Mouse (Mus musculus) MEL-GATA-1-ER (cell line): ENCODE data around the gene Sh3pxd2a.

Experiments
- DNase-seq: peaks from one replicate; pipeline ENCODE4 v3.0.0-alpha.2; 2012; ENCODE audit warnings: low read depth; ENCODE audit errors: extremely low read depth

Sh3pxd2a gene

DNA sequence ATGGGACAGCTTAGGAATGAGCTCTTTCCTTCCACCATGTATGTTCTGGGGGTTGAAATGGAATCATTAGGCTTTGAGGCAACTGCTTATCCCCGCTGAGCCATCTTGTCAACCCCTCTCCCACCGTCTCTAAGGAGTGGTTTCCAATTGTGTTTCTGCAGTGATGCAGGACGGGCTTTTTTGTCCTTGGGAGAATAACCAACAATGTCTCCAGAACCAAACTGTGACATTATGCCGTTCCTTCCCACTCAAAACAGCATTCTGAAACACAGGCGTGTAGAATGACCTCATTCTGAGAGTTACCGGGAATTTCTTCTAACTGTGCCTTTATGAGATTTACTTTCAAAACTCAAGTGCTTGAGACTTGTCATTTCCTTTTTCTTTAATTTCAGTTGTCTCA, 28.2 kb upstream of the Sh3pxd2a start:
- no peak for DNase-seq

DNA sequence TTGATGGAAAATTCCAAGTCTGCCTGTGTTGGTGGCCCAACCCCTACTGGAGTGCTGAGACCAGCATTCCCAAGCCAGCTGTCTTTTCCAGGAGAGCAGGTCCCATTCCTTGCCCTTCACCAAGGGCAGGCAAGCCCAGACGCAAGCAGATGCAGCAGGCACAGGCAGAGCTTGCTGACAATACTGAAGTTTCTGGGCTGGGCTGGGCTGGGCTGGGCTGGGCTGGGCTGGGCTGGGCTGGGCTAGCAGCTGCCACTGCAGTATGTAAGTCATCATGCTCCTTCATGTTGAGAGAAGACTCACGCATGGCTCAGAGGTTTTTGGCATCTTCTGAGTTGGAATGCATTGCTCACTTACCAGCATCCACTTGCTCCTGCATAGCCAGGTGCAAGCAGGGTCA, 27.7 kb upstream of the Sh3pxd2a start:
- no peak for DNase-seq

DNA sequence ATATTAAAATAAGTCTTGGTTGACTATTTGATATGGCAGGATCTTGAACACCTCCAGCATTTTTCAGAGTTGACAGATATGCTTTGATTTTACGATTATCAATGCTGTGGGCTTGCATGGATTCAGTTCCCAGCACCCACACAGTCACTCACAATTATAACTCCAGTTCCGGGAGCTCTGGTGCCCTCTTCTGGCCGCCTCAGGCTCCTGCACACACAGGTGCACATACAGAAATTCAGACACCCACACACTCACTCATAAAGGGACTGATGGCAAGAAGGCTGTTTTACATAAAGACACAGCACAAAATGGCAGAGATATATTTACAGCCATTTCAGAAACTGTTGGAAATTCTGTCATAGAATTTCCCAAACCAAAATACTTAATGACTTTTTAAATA, 25.0 kb upstream of the Sh3pxd2a start:
- no peak for DNase-seq

DNA sequence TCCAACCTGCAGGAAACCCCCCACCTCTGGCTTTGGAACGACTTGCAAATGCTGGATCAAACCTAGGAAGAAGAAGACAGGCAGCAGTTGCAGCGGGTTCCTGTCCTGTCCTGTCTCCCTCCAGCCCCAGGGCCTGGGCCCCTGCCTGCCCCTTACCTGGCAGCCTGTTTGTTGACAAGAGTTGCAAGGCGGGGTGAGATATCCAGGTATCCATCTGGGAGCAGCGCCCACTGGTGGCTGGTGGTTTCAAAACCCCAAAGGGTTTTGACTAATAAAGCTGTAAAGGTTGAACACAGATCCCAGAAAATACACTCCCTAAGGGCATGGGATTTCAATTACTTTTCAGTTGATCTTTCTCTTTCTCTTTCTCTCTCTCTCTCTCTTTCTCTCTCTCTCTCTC, 24.0 kb upstream of the Sh3pxd2a start:
- DNase-seq = no peak

DNA sequence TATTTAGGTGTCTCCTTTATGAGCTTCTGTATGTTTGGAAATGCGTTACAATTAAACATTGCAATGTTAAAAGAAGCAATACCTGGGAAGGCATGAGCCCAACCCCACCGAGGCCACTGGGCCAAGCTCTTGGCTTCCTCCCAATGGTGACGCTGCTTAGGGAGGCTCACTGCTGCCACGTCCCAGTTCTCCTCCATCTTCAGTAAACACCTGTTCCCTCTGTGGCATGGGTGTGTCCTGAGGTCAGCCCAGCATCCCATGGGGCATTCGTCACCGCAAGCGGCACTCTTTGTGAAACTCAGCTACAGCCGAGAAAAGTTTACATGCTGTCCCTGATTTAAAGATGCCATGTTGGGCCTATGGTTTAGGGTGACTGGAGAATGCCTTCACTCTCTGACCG, 23.4 kb upstream of the Sh3pxd2a start:
- DNase-seq = no peak

DNA sequence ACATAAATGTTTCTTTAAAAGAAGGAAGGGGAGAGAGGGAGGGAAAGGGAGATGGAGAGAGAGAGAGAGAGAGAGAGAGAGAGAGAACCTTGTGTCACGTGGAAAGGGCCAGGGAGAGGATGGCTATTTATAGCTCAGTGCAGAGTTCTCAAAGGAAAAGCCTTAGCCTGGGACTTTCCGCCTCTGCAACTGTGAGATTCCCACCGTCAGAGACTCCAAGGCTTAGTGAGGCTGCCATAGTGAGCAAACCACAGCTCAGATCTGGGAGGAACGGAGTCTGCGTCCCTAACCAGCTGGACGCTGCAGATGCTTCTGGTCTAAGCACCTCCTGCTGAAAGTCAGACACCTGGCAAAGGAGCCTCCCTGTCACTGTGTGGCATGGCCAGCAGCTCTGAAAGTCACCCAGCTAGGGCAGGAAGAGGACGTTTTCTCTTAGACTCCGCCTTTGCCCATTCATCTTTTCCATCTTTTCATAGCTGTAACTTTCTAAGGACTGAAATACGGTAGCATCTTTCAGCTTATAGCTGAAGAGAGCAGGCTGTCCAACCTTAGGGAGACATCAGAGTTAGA, 21.9 kb upstream of the Sh3pxd2a start:
- DNase-seq = no peak

DNA sequence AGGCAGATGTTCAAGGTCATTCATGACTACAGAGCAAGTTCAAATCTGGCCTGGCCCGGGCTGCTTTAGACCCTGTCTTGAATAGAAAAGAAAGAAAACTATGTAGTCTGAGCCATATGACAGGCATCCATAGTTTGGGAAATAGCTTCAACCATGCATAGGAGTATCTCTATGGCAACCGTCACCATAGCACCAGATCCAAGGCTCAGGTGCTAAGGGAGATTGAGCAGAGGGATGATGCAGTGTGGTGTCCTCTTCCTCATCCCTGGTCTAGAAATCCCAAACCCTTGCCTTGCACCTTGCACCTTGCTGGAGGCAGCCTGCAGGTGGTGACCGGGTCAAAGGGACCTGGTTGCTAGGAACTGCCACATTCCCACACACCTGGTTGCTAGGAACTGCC, 19.9 kb upstream of the Sh3pxd2a start:
- no peak for DNase-seq

DNA sequence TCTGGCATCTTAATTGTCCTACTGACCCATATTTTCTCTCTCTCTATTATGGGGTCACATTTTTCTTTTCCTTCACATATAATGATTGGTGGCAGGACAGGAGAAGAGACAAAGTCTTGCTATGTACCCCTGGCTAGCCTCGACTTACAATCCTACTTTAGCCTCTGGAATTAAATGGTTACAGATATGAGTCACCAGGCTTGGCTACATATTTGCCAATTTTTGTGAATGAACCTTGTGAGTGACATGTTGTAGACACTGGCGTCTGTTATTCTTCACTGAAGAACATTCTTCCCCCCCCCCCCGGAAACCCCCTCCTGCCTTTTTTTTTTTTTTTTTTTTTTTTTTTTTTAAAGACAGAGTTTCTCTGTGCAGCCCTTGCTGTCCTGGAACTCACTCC, 19.1 kb upstream of the Sh3pxd2a start:
- DNase-seq = no peak

DNA sequence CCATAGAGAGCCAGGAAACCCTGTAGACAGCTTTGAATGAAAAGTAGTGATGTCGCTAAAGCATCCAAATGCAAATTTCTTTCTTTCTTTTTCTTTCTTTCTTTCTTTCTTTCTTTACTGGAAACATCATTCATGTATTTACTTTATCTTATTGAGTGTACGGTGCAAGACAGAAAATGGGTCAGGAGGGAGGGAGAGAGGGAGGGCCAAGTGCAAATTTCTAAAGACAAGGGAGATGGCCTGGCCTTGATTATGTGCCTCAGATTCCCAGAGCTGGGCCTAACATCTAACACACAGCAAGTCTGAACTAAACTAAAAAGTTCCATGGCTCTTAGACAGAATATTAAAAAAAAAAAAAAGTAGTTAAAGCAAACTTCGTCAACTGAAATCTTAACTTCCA, 9.3 kb upstream of the Sh3pxd2a start:
- no peak for DNase-seq

DNA sequence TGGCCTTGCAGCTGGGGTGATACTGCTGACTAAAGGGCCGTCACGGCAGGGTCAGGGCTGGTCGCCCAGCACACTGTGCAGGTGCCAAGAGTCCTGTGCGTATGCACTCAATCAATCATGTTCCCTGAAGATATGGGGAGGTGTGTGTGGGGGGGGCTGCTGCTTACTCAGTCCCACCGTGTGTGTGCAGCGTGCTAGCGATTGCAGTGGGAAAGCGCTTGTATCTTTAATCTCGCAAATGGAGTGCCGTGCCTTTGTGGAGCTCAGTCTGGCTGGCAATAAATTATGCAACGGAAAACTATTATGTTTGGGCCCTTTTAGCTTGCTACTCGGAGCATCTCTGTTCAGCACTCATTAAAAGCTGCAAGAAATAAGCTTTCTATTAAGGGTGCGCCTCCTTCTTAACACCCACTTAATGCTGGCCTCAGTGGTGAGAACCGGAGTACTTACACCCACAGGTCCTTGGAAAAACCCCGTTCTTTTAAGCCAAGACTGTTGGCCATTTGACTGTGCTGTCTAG, 8.7 kb upstream of the Sh3pxd2a start:
- DNase-seq = no peak

DNA sequence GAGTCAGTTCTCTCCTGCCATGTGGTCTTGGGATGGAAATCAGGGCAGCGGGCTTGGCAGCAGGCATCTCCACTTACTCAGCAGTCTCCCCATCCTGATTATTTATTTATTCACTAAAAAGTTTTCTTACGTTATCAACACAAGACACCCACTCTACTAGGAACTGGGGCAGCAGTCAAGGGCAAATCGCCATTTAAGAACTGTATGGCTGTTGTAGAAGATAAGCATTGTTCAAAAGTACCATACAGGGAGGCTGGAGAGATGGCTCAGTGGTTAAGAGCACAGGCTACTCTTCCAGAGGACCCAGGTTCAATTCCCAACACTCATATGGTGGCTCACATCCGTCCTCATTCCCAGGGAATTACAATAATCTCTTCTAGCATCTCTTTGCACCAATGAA, 7.6 kb upstream of the Sh3pxd2a start:
- DNase-seq = no peak

DNA sequence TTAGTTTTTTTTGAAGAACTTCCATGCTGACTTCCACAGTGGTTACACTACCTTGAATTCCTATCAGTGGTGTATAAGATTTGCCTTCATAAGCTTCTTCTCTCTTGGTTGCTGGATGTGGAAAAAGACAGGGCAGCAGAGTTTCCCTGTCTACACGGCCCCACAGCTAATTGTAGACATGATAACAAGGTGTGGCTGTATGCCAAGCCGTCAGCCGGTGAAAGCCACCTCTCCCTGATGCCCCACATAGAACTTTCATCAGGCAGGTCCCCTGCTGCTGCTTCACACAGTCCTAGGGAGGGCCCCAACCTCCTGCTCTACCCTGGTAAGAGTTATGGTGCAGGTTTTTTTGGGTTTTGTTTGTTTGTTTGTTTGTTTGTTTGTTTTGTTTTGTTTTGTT, 4.5 kb upstream of the Sh3pxd2a start:
- DNase-seq = no peak

DNA sequence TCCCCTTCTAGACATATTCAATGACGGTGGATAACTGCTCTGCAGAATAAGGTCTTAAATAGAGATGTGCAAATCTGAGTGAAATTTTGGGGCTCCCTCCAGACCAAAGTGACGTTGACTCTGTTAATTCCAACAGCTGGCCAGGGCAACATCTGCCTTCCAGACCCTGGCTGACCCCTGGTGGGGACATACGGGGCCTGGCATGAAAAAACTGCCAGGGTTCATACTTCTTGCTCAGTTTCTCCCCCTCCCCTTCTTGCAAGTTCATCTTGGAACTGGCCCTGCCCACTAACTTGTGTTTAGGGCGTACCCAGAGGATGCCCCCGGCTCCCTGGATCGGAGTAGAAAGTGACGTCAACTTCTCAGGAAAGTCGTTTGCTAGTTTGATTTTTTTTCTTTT, 2.6 kb upstream of the Sh3pxd2a start:
- no peak for DNase-seq

DNA sequence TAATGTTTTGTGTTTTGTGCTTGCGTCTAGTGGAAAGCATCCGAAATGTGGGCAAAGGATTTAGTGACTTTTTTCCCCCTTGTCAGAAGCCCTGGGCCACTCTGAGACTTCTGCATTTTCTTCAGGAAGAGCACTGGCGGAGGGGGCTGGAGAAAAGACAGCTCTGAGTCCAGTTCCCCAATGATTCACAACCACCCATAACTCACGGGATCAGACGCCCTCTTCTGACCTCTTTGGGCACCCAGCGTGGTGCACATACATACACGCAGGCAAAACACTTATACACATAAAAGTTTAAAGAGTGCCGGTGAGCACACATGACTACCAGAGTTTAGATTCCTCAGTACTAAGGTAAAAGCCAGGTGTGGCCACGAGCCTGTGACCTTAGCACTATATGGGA, 1.3 kb upstream of the Sh3pxd2a start:
- no peak for DNase-seq

DNA sequence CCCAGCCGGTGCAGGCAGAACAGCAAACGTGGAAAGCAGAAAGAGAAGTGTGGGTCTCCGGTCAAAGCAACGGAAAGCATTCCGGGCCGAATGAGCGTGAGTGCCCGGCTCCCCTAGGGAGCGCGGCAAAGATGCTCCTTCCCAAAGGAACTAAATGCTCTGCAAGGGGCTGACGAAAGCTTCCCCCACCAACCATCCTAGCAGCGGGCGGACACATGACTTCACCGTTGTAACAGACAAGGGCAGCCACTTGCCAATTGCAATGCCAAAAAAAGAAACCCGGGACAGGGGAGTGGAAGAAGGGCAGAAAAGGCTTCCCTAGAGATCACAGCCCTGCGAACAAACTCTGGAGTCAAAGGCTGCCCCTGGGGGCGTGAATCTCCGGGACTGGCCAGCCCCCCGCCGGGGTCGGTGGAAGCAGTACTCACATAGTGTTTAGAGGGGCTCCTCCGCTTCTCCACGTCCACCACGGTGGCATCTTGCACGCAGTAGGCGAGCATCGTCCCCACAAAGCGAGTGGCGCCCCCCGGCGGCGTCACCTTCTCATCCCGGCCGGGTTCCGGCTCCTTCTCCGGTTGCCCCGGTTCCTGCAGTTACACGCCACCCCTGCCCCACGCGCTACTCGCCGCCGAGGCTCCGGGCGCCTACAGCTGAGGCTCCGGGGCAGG, 431 bp downstream of the Sh3pxd2a start:
- DNase-seq = no peak

DNA sequence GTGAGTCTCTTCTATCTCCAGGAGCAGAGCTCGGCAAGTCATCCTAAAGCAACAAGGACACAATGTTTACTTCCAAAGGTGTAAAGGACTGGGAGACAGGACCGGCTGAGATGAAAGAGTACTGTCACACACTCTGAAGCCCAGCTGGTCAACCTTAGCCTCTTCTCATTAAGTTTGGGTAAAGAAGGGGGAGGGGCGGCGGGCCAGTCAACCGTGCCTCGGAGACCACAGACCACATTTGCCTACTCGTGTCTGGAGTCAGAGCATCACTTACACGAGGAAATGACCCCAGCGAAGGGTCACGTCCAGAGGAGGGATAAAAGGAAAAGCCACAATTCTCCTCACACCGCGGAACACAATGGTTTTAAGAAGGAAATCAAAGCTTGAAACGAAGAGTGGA, 995 bp downstream of the Sh3pxd2a start:
- no peak for DNase-seq

DNA sequence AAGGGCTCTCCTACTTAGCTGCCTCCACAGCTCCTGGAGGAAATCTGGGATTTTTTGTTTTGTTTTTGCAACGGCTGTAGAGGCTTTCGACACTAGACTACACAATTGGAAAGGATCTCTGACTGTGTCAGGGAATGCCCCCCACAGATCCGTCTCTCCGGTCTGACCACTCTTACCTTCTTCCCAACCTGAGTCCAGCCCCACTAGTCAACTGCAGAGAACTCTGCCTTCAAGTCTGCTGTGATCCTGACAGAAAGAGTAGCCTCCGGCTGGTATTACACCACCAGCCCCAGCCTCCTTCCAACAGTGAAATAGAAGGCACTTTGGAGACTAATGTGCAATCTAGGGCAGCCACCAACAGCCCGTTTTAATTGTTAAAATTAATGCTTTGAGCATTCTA, 1.5 kb downstream of the Sh3pxd2a start:
- DNase-seq = no peak

DNA sequence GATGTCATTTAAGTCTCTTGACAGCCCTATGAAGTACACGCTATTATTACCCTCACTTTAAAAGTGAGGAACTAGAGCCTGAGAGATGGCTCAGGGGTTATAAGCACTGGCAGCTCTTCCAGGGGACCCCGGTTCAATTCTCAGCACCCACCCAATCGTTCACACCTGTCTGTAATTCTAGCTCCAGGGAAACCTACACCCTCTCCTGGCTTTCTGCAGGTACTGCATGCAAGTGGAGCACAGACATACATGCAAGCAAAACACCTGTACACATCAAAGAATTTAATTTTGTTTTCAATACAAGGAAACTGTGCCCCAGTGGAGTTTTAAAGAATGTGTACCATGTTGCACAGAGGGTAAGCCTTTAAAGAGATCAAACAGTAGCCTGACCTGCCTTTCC, 2.4 kb downstream of the Sh3pxd2a start:
- DNase-seq = no peak

DNA sequence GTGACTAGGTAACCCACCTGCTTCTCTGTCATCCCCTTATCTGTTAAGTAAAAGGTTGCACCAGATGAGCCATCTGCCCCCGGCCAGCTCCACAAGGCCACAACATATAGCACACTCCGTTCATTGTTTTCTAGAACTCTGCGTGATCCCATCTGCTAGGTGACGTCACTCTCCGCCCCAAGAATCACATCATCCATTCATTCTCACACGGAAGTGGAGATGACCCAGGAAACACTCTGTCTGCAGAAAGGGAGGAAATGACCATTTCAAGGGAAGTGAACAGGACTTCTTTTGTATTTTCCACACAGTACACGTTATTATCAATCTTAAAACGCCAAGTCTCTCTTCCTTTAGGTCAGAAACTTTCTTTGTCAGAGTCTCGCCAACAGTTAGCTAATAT, 2.8 kb downstream of the Sh3pxd2a start:
- DNase-seq = no peak

DNA sequence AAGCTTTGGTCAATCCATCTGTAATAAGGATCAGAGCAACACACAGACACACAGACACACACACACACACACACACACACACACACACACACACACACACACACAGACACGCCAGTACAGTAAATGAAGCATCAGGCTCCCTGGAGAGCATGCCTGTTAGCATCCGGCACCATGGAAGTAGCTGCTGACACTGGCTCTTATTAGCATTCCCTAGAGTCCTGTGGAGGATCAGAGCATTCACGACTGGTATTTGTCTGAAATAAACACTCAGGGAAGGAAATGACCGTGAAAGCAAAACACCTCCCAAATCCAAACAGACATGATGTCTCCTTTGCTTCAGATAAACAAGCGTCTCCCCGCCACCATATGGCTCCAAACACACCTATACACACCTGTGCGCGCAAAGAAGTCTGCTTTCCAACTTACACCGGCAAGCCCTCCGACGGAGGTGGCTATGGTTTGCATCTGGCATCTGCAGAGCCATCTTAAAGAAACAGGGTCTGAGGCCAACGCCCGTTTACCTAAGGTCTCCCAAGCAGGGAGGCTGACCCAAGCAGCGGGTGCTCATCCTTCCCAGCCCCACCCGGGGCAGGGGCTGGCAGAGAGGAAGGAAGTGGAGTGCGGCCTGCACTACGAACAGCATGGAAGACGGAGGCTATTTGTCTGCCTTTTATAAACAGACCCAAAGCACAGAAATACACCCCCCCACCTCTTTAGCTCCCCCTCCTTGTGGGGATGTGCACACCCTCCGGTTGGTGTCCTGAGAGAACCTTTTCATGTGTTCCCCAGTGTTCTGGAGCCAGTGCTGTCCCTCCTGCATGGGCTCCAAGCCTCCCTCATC, 3.9 kb downstream of the Sh3pxd2a start:
- DNase-seq = no peak

DNA sequence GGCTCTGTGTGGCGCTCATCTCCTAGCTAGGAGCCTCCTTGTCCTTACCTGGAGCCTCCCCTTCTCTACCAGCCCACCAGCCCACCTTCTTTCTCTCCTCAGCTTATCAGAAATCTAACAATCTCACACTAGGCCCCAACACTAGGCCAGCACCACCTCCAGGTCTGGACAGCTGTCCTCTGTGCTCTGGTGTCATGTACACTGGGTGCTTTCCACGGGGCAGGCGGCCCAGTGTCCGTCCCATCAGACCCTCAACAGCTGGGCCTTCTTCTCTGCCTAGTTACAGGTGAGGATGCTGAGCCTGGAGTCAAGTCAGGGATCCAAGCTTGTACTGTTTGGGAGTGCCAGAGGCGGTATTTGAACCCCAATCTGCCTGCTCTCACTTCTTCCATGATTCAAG, 5.0 kb downstream of the Sh3pxd2a start:
- DNase-seq = no peak

DNA sequence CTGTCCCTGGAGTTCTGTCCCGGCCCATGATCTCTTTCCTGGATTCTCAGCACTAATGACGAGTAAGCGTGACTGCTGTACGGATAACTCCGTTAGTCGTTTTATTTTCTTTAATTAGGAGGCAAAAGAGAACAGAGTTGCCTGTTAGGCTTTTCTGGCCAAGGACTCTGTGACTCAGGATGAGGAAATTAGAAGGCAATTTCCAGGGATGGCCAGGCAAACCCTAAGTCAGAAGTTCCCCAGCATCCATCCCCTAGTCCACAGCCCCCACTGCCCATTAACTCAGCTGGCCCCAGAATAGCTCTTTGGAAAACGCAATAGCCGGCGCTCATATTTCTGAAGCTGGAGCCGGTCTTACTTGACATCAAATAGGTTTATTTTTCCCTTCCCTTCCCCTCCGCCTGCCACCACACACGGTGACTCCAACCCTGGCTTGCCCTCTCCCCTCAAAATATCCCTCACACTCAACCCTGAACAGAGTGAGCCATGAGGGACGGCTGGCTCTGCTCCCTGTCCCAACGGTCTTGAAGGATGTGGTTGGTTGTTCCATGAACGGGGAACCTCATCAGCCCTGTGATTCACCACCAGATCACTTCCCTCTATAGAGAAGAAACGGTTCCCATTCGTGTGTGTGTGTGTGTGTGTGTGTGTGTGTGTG, 5.6 kb downstream of the Sh3pxd2a start:
- DNase-seq = no peak
